Mouse (Mus musculus) lung, postnatal 0 days (tissue): ENCODE measurements around the gene Igsf21.

Source experiments
- CTCF ChIP-seq: IDR thresholded peaks from 2 replicates; pipeline ENCODE4 v1.5.1; 2016; ENCODE audit warnings: antibody characterized with exemption, mild to moderate bottlenecking
- EP300 ChIP-seq: IDR thresholded peaks from 2 replicates; pipeline ENCODE4 v1.6.1; 2016; ENCODE audit warnings: antibody characterized with exemption, mild to moderate bottlenecking, control low read depth

DNA sequence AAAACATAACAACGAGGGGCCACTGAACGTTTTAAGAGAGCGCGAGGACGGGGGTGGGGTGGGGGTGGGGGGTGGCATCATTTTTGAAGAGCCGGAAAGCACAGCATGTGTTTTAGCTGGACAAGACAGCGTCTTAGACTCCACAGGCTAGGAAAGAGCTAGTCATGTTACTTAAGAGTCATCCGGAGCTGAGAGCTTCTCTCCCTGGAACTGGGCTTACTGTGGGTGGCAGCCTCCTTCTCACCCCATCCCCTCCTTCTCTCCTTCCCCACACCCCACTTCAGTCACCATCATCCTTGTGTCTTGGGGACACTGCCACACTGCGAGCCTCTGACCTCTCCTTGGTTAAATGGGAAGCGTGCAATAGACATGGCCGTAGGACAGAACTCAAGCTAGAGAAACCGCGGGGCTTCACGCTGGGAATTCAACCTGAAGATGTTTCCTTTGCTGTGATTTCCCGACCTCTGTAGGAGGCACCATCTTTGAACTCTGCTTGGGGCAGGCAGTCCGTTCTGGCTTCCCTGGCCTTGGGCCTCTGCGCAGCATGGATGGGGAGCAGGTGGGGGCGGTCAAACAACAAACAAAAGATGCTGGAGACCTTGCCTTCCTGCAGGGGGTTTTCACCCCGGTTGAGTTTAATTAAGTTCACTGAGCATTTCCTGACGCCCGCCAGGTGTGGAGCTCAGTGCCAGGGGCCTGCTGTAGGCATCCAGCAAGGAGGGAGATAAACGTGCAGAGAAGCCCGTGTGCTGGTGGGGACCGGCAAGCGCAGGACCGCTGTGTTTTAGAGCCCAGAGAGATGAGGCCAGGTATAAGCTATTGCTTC lies 207.8 kb downstream of the Igsf21 start:
- no peak for TF ChIP-seq CTCF
- TF ChIP-seq EP300, result no peak
